Mouse (Mus musculus) adrenal gland, postnatal 10 days (tissue): ENCODE data around the gene Gm26938. TPM values are rescaled to one million over a fixed set of nuclear protein-coding genes. Genes with fewer than 3 reads are reported as not detected.

Experiments
- DNase-seq: peaks from one replicate; pipeline ENCODE4 v3.0.0; 2021; ENCODE audit warnings: mixed read lengths
- total RNA-seq, 2 experiments: library from RNA; stranded (reverse); gene quantifications; 2 replicates each; pipeline ENCODE4 v1.2.3; 2021

Gene Gm26938
- total RNA-seq, 2 experiments from 2014 or later: not detected

DNA sequence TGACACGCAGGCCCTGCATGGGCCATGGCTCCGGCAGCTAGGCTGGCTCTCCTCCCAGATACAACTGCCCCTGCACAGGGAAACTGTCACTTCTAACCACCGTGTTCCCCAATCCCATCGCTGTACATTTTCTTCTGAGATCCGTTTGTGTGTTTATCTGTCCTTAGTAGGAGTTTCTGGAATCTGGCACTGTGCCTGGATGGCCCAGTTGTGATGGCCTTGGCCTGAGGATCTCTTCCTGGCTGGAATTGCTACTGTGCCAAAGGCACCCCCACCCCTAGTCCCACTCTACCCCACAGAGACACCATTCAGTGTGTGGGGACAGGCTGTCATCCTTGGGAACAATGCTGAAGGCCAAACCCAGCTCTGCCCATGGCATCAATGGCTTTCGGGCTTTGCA, 10.2 kb downstream of the Gm26938 start:
- DNase-seq: peak; percentile 51

DNA sequence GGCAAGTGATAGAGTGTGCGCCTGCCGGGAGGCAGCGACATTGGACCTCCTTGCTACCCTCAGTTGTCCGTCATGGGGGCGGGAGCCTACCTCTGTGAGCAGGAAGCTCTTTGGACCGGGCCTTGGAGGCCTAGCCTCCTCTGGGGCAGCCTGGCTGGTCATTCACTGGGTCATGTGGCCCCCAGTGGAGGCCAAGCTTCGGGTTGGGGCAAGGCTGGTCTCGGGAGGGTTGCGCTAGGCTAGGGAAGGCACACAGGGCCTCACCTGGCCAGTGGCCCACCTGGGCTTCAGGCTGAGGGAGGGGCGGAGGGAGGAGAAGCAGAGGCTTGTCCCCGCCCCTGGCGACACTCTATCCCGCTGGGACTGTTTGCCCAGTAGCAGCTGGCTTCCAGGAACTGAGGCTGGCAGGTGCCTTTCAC, 12.2 kb downstream of the Gm26938 start:
- DNase-seq: peak; percentile 58

DNA sequence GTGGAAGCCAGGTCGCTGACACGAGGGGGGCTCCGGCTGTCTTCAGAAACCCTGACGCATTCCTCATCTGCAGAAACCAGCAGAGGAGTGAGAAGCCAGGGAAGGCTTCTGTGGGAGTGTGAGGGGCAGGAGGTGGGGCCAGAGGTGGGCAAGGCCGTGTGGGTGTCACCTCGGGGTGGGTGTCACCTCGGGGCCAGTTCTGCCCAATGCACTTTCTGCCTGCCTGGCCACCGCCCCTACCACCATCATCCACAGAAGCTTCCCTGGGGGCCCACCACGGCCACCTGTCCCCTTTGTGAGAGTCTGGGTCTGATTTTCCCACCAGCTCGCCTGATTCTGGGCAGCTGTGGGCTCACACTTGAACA, 13.1 kb downstream of the Gm26938 start:
- no peak for DNase-seq

DNA sequence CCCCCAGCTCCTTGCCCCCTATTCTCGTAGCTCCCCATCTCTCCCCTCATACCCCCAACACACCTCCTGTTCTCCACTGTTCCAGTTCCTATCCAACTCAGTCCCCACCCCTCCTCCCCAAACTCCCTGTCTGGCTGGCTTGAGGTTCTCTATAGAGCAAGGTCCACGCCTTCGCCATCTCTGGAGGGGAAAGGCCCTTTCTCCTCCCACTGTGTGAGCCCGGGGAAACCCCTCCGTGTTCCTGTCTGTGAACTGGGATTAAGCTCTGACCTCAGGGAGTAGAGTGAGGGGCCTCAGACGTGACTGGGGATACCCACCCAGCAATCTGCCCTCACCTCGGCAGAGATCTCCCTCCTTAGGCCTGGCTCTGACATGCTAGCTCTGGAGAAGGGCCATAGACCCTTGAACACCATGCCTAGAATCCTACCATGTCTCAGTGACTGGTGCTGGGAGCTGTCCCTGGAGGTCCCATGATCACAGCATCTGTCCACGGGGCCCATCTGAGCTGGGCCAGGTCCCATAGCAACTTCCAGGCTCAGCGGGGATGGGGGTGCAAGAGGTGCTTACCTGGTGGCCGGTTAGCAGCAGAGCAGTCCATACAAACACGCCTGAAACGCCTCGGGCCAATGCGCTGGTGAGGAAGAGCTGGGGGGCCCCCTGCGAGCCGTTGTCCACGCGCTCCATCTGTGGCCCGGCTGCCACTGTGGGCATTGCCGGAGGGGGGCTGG, 13.6 kb downstream of the Gm26938 start:
- no peak for DNase-seq

DNA sequence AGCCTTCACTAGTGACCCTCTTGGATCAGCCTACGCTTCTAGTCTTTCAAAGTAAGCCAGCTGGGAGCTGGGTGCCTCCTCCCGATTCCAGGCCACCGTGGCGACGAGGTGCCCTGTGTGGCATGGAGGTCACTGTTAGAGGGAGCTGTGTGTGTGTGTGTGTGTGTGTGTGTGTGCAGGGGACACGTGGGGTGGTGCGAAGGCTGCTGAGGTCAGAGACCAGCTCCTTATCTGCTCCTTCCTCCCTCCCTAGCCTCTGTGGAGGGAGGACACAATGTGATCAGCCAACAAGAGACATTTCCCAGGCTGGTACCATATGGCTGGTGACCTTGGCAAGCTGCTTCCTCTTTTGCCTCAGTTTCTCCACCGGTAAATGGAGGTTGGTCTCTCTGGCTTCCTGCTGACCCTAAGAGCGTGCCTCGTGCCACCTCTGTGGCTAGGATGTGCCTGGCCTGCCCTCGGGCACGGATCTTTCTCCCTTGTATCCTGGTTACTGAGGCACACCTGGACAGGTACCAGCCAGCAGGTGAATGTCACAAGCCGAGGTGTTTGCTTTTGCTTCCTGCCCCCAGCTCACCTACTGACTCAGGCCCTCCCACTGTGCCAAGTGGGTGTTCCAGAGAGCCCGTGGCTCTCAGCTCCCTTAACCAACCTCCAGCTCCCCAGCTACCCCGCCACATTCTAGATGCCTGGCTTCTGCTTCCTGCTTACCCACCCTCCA, 14.4 kb downstream of the Gm26938 start:
- DNase-seq: no peak

DNA sequence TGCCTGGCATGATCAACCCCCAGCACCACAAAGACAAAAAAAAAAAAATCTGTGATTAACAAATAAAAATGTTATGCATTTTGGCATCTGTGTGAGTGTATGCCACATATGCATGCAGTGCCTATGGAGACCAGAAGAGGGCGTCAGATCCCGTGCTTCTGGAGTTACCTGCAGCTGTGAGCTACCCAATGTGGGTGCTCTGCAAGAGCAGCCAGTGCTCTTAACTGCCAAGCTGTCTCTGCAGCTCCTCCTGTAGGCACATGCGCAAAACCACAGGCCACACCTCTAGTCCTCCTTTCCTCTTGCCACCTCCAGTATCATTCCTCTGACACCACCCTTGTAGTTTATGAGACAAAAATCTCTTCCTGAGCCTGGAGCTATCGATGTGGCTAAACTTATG, 16.8 kb downstream of the Gm26938 start:
- no peak for DNase-seq

DNA sequence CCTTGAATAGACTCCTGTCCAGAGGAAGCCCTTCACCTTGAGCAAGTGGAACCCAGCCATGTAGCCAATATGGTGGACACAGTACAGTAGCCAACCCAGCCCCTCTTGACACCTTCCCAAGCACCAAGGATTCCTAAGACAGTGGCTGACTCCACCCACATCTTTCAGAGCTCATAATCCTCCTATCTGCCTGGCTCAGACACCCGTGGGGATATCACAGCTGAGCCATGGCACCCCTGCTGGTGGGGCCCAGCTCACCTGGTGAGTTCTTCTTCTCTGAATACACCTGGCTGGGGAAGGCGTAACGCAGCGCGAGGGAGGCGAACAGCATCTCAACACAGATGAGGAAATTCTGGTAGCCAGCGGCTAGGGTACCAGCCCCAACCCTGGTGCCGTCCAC, 20.3 kb downstream of the Gm26938 start:
- DNase-seq: no peak

DNA sequence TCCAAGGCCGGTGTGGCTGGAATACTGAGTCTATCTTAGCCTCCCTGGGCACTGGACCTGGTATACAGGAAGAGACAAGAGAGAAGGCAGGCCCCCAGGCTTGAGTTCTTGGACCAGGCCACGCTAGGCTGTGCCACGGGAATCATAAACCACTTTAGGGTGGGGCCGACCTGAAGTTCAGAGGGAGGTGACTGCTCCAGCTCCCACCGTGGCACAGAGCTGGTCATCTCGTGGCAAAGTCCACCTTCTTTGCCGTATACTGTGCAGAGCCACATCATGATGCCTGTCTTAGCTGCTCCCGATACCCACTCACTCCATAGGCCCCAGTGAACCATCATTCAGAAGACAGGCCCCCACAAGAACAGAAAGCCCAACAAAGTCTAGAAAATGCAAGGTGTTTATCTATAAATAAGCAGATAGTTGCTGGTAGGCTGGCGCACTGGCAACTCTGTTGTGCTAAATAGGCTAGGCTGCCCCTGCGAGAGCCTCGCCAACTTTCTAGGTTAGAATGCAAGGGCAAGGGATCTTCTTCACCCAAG, 21.6 kb downstream of the Gm26938 start:
- DNase-seq: no peak

DNA sequence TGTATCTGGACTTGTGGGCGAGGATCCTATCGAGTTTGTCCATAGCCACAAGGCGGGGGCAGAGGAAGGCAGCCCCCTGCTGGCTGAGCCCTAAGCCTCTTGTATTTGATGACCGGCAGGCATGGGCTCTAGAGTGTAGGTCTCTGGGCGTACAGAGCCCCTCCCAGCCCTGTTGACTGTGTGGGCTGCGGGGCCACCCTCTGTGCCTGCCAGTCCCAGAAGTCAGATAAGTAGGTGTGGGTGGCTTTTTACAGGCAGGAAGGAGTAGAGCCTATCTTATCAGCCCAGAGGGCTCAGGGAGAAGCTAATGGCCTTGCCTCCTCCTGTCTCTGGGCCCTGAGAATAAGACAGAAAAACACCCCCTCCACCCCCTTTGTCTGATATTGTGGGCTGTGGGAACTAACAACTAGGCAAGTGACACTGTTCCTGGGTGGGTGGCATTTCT, 22.1 kb downstream of the Gm26938 start:
- no peak for DNase-seq

DNA sequence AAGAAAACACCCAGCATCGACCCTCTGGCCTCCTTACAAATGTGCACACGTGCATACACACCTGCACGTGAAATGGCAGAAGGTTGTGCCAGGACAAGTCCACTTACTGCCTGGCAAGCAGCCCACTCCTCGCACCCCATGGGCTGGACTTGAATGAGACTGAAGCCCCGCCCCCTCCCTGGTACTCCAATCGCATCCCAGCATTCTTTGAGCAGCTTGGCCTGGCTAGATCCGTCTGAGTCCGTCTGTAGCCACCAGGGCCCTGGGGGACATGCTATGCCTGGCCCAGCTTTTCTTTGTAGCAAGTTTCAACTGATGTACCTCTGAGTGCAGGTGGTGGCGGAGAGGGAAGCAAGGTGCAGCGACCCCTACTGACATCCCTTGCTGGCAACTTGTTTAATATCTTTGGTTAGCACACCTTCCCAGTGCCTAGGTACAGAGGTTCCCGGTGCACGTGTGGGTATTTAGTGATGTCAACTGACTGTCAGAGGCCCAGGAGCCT, 22.6 kb downstream of the Gm26938 start:
- DNase-seq: peak; percentile 74

DNA sequence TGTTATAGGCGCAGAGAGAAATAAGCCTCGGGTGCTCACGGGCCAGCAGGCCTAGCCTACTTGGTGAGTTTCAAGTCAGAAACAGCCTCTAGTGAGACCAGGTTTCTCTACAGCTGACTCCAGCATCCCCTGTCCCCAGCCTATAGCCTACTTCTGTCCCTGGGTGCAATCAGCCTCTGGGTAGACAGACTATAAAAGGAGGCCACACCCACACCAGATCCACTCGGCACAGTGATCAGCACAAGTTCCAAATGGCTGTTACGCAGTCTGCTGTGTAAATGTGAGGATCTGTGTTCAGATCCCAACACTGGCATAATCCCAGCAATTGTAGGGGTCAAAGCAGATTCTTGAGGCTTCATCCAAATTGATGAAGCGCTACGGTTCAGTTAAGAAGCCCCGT, 23.0 kb downstream of the Gm26938 start:
- no peak for DNase-seq

DNA sequence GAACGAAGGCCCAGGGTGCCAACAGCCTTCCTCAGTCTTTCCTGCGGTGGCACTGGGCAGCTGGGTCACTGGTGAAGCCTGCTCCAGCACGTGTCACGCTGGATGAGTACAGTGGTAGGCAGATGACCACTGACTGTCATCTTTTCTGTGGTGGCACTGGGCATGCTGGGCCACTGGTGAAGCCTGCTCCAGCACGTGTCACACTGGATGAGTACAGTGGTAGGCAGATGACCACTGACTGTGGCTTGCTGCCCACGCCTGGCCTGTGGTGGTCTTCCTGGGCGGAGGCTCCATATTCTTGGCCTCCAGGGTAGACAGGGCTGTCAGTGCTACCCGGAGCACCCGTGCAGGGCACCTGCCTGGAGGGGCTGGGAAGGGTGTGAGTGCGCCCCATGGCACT, 24.3 kb downstream of the Gm26938 start:
- no peak for DNase-seq

DNA sequence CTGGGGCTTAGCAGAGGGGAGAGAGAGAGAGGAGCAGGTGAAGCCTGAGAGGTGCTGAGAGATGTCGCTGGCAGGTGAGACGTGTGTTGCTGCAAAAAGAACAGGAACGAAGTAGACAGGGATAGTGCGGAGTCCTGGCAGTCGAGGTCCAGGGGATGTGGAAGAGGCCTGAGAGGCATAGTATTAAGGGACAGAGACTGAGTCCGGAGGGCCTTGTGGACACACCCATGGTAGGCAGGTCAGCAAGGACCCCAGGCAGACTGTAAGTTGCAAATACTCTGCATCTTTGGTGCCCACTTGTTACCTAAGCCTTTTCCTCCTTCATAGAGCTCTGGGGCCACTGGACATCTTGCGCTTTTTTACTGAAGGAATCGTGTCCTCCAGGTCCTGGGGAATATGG, 25.0 kb downstream of the Gm26938 start:
- DNase-seq: no peak

DNA sequence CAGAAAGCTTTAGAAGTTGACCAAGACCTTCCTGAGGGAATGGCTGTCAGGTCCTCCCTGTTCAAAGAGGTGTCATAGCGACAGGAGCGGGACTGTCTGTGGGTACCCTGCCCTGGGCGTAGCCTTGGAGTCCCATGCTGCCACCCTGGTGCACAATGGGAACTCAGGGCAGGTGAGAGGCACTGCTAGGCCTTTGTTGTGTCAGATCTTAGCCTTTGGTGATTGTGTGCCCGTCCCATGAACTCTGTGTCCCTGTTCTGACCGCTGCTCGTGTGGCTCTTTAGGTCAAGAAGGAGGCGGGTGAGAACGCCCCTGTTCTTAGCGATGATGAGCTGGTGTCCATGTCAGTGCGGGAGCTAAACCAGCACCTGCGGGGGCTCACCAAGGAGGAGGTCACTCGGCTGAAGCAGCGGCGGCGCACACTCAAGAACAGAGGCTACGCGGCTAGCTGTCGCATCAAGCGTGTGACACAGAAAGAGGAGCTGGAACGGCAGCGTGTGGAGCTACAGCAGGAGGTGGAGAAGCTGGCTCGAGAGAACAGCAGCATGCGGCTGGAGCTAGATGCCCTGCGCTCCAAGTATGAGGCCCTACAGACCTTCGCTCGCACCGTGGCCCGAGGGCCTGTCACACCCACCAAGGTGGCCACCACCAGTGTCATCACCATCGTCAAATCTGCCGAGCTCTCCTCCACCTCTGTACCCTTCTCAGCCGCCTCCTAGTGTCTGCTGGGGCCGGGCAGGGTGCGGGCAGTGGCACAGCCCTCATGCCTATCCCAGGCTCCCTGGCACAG, 26.2 kb downstream of the Gm26938 start:
- no peak for DNase-seq

DNA sequence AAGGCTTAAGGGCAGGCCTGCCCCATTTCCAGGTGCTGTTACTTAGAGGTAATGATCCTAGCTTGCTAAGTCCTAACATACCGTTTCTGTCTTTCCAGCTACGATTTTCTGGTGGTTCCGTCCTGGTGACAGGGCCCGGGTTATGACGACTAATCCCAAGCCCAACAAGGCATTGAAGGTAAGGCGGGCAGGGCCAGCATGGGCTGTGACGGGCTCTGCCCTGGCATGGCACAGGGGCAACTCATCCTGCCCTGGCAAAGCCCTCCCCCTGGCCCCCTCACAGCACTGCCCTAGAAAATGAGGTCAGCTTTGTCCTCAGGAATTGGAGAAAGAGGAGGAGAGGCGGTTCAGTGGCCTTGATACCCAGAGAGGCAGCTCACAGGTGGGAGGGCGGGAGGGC, 27.2 kb downstream of the Gm26938 start:
- DNase-seq: no peak

DNA sequence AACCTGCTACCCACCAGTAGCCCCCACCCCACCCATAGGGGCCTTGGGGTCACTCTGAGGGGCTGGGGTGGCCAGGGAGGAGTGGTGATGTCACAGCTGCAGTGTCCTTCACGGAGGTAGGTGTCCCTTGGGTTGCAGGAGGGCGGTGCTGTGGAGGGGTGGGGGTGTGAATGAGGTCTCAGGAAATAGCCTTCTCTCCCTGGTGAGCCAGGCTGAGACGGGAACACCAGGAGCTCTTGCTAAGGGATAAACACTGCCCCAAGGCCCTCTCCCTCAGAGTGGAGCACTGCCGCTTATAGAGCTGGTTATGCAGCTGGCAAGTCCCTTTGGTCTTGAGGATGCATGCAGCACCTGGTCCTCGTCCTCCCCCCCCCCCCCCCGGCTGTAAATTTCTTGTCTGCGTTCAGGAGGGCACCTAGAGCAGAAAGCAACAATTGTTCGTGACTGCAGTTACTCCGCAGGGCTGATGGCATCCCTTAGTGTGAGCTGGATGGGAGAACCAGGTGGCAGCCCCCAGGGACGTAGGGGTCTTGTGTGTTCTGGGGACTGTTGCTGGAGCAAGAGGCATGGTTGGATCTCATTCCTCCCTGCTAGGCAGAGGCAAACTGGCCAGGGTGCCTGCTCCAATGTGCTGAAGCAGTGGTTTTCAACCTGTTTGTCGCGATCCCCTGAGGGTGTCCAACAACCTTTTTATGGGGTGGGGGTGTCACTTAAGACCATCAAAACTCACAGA, 27.9 kb downstream of the Gm26938 start:
- DNase-seq: no peak

DNA sequence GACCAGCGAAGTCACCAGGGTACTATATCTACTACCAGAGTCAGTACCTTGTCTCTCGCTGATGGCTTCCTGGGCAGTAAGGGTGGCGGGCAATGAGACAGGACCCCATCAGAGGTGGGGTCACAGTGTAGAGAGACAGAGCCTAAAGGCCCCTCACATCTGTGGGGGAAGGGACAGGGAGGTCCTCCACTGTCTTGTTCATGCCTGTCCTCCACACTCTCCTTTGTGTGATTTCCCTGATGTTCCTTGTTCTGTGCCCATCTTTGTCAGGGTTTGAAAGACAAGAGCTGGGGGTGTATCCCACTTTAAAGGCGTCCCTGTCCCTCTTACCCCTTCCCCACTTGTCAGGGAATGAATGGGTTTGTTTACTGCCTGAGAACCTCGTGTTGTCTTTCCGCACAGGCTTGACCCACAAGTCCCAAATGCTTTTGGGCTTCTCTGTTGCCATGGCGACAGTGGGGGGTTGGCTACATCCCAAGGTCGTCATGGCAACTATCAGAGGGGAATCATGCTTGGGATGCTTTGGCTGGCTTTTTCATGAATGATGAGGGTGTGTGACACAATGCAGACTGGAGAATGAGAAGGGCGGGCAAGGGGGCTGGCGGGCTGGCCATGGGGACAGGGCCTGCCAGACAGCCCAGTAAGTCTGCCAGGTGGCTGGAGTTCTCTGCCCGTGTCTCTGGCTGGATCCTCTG, 28.6 kb downstream of the Gm26938 start:
- DNase-seq: peak; percentile 94

DNA sequence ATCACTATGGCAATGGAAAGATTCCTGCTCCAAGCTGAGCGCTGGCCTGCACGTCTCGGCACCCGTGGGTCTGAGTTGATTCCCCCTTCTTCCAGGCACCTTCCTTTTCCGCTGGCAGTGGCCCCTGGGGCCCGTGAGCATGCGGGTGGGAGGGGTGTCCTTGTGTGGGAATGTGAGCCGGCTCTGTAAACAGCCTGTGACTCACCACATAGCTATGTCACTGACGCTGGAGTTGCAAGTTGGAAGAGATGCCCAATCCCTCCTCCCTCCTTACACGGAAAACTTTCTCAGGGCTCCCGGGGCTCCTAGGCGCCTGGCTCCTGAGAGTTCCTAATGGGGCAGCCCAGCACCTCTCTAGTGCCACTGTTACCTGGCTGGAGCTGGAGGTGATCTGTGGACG, 29.3 kb downstream of the Gm26938 start:
- peak; percentile 88 for DNase-seq

DNA sequence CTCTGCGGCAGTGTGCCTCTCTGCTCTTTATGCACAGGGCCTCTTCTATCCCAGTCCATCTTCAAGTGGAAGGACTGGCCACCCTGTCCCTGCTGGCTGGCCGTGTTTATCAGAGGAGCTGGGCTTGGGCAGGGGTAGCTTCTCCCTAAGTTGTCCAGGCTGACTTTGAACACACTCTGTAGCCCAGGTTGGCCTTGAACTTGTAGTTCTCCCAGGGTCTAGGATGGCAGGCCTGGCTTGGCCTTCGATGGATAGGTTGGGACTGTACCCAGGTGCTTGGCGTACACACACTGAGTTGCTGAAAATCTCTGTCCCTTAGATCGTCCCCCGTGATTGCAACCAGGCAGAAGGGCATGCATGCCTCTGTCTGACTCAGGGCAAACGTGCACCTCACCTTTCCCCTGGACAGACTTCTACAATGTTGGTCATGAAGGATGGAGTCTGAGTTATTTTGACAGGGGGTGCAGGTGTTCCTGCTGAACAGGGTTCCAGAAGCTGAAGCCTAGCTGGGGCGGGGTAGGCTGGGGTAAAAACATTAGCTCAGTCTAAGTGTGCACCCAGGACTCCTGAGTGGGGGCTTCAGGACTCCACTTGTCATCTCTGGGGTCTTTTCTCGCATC, 30.1 kb downstream of the Gm26938 start:
- no peak for DNase-seq

DNA sequence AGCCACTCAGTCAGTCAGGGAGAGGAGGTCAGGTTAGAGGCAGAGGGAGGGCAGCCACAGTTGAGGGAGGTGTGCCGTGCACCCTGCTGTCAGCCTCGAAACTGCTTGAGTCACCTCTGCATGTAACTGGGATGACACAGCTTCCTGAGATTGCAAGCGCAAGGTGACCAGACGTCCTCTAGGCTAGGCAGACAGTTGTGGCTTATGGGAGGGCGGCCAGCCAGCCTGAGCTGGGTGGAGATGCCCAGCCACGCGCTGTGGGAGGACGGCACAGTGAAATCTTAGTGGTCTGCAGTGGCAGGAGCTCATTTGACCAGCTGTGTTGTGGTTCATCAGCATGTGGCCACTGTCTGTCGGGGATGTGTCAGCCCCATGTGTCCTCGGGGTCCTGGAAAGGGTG, 31.3 kb downstream of the Gm26938 start:
- DNase-seq: peak; percentile 62

DNA sequence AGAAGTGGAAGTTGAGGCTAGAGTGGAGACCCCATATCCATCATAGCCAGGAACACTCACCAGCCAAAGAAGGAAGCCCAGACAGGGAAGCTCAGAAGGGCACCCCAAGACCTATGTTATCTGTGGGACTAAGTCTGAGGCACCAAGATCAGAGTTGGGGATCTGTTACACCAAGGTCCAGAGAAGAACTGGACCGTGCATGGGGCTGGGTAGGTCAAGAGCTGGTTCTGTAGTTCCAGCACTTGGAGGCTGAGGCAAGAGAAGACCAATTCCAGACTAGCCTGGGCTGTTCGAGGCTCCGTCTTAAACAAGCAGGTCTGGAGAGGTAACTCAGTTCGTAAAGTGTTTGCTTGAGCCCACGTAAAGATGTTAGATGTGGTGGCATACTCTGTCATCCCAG, 32.1 kb downstream of the Gm26938 start:
- DNase-seq: no peak
